Mouse (Mus musculus): Measurements from ENCODE around the gene Rad1.

GRCm38 (mm10) chr15:10439963-10440362, 45.9 kb upstream of the Rad1 start:
- TF ChIP-seq CTCF (IDR thresholded peaks at IDR 0.05; ENCODE audit: insufficient read depth, low read depth, low read length) (no peak), POLR2A (IDR thresholded peaks at IDR 0.05; ENCODE audit: insufficient read depth, low read depth, low read length) (no peak)

Measured in olfactory bulb, adult 2 months (tissue).